Mouse (Mus musculus) right cerebral cortex, postnatal 4 days (tissue): ENCODE data around the gene Pnmt.
"Not testable (repeated sequence)": the region's sequence is repeated elsewhere in the genome, so short reads cannot be mapped to it uniquely, and the experiment has no call there.

Experiments used
- DNase-seq: peaks from one replicate; pipeline ENCODE4 v3.0.0-alpha.2; 2022

Gene Pnmt

GRCm38 (mm10) chr11:98358161-98359083, 27.8 kb upstream of the Pnmt start, which contains the start of gene Stard3:
TSS of gene Stard3 (plus strand) at chr11:98358368.
- DNase-seq, result peak; percentile 87

- no peak for DNase-seq
Observed at GRCm38 (mm10) chr11:98360866-98361521, 25.3 kb upstream of the Pnmt start.

- DNase-seq, result no peak
Observed at GRCm38 (mm10) chr11:98363817-98364216, 22.4 kb upstream of the Pnmt start.

GRCm38 (mm10) chr11:98364410-98364809, 21.8 kb upstream of the Pnmt start:
- no peak for DNase-seq

- DNase-seq, result no peak
Observed at GRCm38 (mm10) chr11:98366290-98366689, 20.0 kb upstream of the Pnmt start.

- DNase-seq, result no peak
Observed at GRCm38 (mm10) chr11:98367171-98367862, 18.9 kb upstream of the Pnmt start.

GRCm38 (mm10) chr11:98367863-98368186, 18.4 kb upstream of the Pnmt start:
- no peak for DNase-seq

GRCm38 (mm10) chr11:98369337-98369736, 16.9 kb upstream of the Pnmt start:
- DNase-seq, result no peak

- DNase-seq, result no peak
Observed at GRCm38 (mm10) chr11:98370588-98370987, 15.7 kb upstream of the Pnmt start.

- peak; percentile 48 for DNase-seq
Observed at GRCm38 (mm10) chr11:98371556-98372240, 14.6 kb upstream of the Pnmt start.

- peak; percentile 65 for DNase-seq
Observed at GRCm38 (mm10) chr11:98372406-98372805, 13.8 kb upstream of the Pnmt start.

- no peak for DNase-seq
Observed at GRCm38 (mm10) chr11:98373244-98373643, 13.0 kb upstream of the Pnmt start.

- no peak for DNase-seq
Observed at GRCm38 (mm10) chr11:98374266-98374665, 12.0 kb upstream of the Pnmt start.

GRCm38 (mm10) chr11:98376756-98377155, 9.5 kb upstream of the Pnmt start:
- DNase-seq, result no peak

GRCm38 (mm10) chr11:98377787-98378186, 8.5 kb upstream of the Pnmt start:
- DNase-seq, result no peak

- no peak for DNase-seq
Observed at GRCm38 (mm10) chr11:98379379-98379778, 6.9 kb upstream of the Pnmt start.

- no peak for DNase-seq
Observed at GRCm38 (mm10) chr11:98380106-98380505, 6.1 kb upstream of the Pnmt start.

- DNase-seq, result no peak
Observed at GRCm38 (mm10) chr11:98381651-98382050, 4.6 kb upstream of the Pnmt start.

- DNase-seq, result not testable (repeated sequence)
Observed at GRCm38 (mm10) chr11:98382405-98382804, 3.8 kb upstream of the Pnmt start.

GRCm38 (mm10) chr11:98383261-98384030, 2.8 kb upstream of the Pnmt start, which contains the start of gene Tcap:
TSS of gene Tcap (plus strand) at chr11:98383811.
- DNase-seq, result no peak

- DNase-seq, result no peak
Observed at GRCm38 (mm10) chr11:98384216-98384615, 2.0 kb upstream of the Pnmt start.
